Mouse (Mus musculus) testis, postnatal 10 days (tissue): ENCODE measurements around the gene Gdf2.

Experiments used
- DNase-seq: peaks from one replicate; pipeline ENCODE4 v3.0.0; 2021; ENCODE audit warnings: low spot score

Gdf2 gene

DNA sequence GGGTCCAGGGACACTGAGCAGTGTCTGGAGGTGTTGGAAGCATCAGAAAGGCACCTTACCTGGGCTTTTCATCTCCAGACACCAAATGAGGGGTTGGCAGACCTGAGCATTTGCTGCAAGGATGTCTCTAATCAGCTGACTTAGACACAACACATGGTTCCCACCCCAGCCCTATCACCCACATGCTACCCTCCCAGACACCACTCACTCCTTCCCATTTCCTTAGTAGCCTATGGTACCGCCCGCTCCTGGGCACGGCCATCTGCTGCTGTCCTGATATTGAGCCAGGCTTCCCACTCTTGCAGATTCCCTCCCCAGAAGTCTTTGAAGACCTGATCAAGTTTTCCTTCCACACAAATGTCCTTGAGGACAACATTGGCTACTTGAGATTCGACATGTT lies 17.3 kb downstream of the Gdf2 start:
- no peak for DNase-seq

GRCm38 (mm10) chr14:33958841-33959240 lies 18.0 kb downstream of the Gdf2 start:
- no peak for DNase-seq

DNA sequence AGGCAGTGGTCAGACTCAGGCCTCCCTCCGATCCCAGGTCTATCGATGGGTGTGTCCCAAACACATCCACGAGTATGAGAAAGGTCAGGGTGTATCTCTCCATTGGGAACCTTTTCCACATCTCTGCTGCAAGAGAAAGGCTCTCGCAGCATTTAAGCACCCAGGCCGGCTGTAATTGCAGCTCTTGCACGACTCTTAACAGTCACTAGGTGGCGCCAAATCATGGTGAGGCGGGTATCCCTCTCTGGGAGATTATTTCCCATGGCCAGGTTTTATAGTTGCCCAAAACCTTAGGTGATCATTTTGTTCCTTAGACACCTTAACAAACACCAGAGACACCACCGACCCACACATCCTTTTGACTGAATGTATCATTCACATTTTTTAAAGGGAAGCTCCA lies 18.5 kb downstream of the Gdf2 start:
- DNase-seq, result peak; percentile 63

GRCm38 (mm10) chr14:33965675-33966074 lies 24.8 kb downstream of the Gdf2 start:
- peak; percentile 51 for DNase-seq

GRCm38 (mm10) chr14:33972679-33973078 lies 31.8 kb downstream of the Gdf2 start:
- DNase-seq, result no peak

DNA sequence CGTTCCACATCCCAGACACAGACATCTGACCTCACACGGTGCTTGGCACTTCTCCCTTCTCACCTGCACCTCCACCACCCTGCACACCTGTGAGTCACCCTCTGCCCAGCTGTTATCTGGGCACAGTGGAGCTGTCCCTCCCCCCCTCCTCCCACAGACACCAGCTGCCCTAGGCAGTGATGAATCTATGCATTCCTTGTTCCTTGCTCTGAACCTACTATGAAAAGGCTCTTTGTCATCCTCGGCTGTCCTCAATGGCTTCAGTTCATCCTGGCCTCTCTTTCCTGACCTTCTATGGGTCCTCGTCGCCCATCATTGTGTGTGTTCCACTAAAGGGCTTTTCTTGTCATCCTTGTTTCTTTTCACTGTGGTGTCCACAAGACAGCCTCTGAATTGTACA lies 33.9 kb downstream of the Gdf2 start:
- no peak for DNase-seq

DNA sequence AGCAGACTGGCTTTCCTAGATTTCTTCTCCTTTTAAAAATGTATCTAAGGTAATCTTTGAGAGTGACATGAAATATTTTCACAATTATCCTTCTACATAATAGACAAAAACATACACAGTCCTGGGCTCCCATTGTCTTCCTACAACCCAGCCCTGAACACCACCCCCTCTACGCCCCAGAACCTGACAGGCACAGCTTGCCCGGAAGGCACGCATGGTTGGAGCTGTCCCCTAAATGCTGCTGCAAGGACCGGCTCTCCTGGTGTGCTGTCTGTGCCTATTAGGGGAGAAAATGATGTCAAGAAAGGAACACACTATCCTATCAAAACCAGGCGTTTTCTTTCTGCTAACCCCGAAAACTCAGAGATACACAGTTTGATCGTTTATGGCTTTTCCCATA lies 36.9 kb downstream of the Gdf2 start:
- no peak for DNase-seq

GRCm38 (mm10) chr14:33978604-33979059 lies 37.8 kb downstream of the Gdf2 start, which contains the start of gene Zfp488:
Gene Zfp488, minus strand, starts transcription at chr14:33978764.
- no peak for DNase-seq

DNA sequence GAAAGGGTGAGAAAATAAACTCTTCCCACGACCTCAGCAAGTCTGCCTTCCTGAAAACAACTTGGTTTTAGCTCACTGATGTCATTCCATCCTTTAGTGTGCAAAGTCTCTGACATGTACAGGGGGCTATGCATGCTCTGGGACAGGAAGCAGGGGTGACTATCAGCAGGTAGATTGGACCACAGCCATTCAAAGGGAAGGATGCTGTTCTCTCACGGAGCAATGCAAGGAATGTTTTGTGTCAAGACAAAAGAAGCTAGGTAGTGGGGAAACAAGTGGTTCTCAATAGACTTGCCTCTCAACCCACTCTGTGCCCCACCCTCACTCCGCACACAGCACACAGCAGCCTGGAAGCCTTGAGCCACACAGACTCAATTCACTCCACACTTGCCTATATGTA lies 48.4 kb downstream of the Gdf2 start:
- peak; percentile 13 for DNase-seq

- peak; percentile 31 for DNase-seq
Observed at GRCm38 (mm10) chr14:33991971-33992370, 51.1 kb downstream of the Gdf2 start.

- DNase-seq, result no peak
Observed at GRCm38 (mm10) chr14:33993051-33993450, 52.2 kb downstream of the Gdf2 start.

DNA sequence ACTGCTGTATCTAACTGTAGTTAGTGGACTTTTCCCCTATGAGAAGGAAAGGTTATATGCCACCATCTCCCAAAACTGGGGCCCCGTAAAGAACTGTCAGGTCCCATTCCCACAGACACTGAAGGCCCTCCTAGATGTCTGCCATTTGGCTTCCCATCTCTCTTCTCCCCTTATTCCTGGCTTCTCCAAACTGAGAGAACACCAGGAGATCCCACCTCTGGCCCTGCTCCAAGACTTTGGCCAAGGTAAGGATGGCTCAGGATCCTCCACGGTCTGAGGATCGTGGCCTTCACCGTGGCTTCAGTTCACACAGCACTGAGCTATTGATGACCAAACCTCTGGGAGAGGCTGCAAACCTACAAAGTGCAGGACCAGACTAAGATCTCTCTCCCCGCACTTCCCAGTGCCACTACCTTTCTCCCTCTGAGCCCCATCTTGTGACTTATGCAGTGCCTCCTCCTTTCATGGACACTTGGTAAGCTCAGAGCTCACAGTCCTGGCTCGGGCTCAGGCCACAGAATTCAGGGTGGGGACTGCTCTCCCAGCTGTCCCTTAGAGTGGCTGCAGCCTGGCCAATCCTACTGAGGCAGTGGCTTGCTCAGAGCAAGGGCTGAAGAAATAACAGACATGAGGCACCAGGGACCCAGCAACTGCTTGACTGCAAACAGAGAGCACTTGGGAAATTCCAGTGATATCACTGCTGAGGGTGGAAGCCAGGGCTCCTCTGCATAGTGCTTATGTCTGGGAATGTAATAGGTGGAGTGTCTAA lies 52.9 kb downstream of the Gdf2 start:
- DNase-seq, result no peak
